Mouse (Mus musculus): ENCODE measurements around the gene Hsdl2.
"Not testable (repeated sequence)": the region's sequence is repeated elsewhere in the genome, so short reads cannot be mapped to it uniquely, and the experiment has no call there.

Hsdl2 gene

DNA sequence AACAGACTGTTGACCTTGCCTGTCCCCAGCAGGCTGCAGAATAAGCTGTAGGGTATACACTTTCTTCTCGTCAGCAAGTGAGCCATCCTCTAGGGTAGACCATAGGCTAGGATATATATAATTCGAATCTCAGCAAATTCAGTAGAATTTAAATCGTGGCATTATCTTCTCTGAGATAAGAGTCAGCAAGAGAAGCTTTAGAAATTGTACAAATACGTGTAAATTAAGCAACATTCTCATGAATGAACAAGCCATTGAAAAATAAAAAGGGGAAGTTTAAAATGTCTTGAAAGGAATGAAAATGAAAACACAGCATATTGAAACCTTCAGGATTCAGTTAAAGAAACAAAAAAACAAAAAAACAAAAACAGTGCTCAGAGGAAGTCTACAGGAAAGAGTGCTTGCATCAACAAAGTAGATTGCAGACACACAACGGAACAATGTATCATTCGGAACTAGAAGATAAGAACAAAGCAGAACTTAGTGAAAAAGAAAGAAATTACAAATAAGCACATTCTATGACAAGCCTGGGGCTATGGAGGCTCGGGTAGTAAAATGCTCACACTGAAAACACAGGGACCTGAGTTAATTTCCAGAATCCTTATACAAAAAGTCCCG, 15.7 kb upstream of the Hsdl2 start:
- no peak for DNase-seq

DNA sequence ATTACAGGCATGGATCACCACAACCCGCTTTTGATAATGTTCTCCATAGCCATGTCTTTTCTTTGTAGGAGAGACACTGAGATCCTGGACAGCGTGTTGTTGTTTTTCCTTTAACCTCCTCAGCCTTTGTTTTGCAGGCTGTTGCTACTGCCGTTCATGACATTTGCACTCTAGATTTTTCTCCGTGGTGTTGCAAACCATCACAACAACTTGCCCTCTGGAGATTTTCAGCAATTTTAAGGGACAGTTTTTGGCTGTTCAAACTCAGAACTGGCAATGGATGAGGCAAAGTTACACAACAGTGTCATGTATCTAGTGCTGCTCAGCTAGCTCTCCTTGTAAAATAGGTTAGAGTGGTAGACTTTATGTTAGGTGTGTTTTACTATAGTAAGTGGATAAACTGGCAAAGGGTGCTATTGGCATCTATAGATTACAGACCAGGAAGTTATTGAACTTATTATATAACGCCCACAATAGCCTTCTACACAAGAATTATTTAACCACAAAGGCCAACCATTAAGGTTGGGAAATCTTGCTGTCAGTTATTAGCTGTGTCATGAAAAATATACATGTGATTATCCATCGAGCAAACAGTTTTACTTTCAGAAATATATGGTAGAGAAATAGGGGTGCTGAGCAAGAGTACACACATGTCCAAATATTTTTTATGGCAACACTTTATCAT, 13.6 kb upstream of the Hsdl2 start:
- DNase-seq = no peak

DNA sequence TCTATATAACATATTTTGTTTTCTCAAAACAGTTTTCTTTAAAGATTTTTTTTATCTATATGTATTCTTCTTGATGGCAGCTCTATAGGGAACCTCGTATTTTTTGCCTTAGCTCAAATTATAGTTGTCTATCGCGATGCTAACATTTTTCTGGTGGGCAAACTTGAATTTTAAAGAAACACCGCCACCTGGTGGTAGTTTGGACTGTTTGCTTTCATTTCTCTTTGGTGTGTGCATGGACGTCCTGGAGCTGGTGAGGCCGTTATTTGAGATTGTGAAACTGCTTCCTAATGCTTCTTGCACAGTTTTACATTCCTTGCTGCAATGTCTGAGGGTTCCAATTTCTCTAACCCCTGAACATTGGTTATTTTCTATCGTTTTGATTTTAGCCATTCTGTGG, 11.8 kb upstream of the Hsdl2 start:
- peak; percentile 8 to 66 for DNase-seq

GRCm38 (mm10) chr4:59570519-59570918, 10.8 kb upstream of the Hsdl2 start:
- DNase-seq = not testable (repeated sequence)

DNA sequence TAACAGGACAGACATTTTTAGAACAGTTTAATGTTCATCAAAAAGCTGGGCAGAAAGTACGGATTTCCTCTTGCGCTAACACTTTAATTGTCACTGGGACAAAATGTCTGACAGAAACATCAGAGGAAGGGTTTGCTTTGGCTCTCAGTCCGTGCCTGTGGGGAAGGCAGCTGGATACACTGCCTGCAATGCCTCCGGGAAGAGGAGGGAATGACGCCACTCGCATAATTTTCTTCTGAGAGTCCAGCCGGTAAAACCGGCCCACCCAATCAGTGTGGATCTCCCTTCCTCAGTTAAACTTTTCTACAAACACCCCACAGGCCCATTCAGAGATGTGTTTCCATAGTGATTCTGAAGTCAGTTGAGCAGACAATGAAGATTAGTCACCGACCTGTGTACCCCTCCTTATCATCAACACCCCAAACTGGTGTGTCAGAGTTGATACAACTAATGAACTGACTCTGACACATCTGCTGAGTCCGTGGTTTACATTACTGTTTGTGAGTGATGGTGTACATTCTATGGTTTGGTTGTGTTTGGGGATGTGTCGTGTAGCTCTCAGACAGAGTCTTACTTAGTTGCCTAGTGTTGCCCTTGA, 8.7 kb upstream of the Hsdl2 start:
- DNase-seq = no peak

GRCm38 (mm10) chr4:59575184-59575958, 6.0 kb upstream of the Hsdl2 start:
- no peak for DNase-seq

GRCm38 (mm10) chr4:59580495-59581281, 675 bp upstream of the Hsdl2 start:
- peak; percentile 9 to 12 for DNase-seq

DNA sequence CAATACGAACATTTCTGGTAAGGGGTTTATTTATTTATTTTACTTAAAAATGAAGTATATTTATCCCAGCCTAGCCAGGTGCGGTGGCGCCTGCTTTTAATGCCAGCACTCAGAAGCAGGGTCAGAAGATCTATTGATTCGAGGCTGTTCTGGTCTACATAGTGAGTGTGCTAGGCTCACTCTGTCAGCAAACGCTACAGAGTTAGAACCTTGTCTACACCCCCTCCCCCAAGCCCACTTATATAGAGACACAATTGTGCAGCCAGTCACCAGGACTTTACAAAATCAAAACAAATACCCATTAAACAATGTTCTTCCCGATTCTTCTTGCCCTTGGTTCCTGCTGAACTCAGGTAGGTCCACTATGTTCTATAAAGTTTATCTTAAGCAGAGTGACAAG, 823 bp downstream of the Hsdl2 start:
- no peak for DNase-seq

GRCm38 (mm10) chr4:59585097-59585496, 3.7 kb downstream of the Hsdl2 start:
- DNase-seq = no peak

- no peak for DNase-seq
These were observed 6.0 kb downstream of the Hsdl2 start for GRCm38 (mm10) chr4:59587215-59587871.

- DNase-seq = no peak
These were observed 6.5 kb downstream of the Hsdl2 start for GRCm38 (mm10) chr4:59587872-59588226.

DNA sequence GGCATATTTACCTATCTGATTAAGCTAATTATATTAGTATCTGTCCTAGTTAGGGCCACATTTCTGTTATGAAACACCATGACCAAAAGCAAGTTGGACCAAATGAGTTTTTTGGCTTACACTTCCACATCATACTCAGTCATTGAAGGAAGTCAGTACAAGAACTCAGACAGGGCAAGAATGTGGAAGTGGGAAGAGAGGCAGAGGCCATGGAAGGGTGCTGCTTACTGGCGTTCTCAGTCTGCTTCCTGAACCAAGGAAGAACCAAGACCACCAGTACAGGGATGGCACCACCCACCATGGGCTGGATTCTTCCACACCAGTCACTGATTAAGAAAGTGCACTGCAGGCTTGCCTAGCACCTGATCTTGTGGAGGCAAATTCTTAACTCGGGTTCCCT, 13.3 kb downstream of the Hsdl2 start:
- no peak for DNase-seq

DNA sequence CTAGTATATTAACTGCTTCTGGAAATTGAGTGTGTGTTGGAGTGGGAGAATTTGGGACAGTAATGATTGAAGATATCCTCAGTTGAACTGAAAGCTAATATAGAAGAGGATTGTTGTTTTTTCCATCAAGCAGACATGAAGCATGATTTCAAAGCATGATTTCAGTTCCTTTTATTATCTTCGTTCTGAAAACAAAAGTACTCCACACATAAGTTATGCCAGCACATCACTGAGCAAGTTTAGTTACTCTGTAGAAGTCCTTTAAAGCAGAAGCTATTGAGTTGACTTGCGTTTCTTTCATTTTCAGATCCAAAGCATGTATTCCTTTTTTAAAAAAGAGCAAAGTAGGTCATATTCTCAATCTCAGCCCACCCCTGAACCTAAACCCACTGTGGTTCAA, 15.2 kb downstream of the Hsdl2 start:
- no peak for DNase-seq

- DNase-seq = no peak
These were observed 21.3 kb downstream of the Hsdl2 start for GRCm38 (mm10) chr4:59602704-59603103.

GRCm38 (mm10) chr4:59604892-59605291, 23.5 kb downstream of the Hsdl2 start:
- DNase-seq = no peak

- DNase-seq = no peak
These were observed 24.1 kb downstream of the Hsdl2 start for GRCm38 (mm10) chr4:59605501-59605900.

DNA sequence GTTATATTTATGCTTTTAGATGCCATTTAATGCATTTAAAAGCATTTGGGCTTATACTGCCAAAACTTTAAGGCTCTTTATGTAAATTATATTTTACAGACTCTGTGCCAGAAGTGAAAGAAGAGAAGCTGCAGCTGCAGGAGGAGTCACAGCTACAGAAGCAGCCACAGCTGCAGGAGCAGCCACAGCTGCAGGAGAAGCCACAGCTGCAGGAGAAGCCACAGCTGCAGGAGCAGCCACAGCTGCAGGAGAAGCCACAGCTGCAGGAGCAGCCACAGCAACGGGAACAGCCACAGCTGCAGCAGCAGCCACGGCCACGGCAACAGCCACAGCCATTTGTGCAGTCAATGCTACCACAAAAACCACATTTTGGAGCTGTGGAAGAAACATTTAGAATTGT, 29.0 kb downstream of the Hsdl2 start:
- DNase-seq = no peak

DNA sequence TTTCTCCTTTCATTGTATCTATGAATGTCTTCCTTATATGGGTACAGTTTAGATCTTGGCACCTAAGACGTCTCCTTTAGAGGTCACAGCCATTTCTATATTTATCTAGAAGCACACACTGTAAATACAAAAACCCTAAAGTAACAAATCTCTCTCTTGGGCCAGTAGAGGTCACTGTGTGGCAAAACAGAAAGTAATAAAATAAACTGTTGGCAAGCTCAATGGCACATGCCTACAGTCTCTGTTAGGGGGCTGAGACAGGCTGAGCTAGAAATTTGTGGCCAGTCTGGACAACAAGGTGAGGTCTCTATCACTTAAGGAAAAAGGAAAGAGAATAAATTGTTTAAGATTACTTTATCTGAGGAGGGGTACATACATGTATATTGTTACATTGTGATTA, 33.6 kb downstream of the Hsdl2 start:
- DNase-seq = no peak

DNA sequence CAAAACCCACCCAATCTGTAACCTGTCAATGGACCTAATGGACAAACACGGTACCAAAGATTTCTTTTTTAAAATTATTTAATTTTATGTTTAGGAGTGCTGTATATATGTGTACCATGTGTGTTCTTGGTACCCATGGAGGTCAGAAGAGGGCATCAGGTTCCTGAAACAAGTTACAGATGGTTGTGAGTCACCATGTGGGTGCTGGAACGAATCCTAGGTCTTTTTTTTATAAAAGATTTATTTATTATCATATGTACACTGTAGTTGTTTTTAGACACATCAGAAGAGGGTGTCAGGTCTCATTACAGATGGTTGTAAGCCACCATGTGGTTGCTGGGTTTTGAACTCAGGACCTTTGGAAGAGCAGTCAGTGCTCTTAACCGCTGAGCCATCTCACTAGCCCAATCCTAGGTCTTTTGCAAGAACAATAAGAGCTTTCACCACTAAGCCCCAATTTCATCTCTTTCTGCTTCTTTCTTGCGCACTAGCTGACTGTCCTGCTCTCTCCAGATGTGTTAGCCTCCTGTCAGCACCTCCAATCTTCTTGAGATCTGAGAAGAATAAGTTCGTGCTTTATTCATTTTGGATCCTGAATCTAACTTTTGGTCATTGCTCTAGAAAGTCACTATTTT, 38.4 kb downstream of the Hsdl2 start:
- no peak for DNase-seq

- no peak for DNase-seq
These were observed 44.3 kb downstream of the Hsdl2 start for GRCm38 (mm10) chr4:59625676-59625997.

GRCm38 (mm10) chr4:59625998-59626910, 44.9 kb downstream of the Hsdl2 start, which contains the start of gene E130308A19Rik:
Gene E130308A19Rik (plus strand): TSS chr4:59626211.
- peak; percentile 74 to 78 for DNase-seq

Data from spleen, adult 18-20 months (tissue).